Mouse (Mus musculus) erythroblast, embryonic 14.5 days (primary cell): ENCODE data around the gene Fxn.

Source experiments
- GATA1 ChIP-seq: IDR thresholded peaks from 2 replicates; pipeline ENCODE4 v1.6.1; 2012; ENCODE audit warnings: low read length, inconsistent platforms, mixed read lengths
- TAL1 ChIP-seq: IDR thresholded peaks from 3 replicates; pipeline ENCODE4 v1.6.1; 2012; ENCODE audit warnings: low read length, inconsistent platforms, mixed read lengths

DNA sequence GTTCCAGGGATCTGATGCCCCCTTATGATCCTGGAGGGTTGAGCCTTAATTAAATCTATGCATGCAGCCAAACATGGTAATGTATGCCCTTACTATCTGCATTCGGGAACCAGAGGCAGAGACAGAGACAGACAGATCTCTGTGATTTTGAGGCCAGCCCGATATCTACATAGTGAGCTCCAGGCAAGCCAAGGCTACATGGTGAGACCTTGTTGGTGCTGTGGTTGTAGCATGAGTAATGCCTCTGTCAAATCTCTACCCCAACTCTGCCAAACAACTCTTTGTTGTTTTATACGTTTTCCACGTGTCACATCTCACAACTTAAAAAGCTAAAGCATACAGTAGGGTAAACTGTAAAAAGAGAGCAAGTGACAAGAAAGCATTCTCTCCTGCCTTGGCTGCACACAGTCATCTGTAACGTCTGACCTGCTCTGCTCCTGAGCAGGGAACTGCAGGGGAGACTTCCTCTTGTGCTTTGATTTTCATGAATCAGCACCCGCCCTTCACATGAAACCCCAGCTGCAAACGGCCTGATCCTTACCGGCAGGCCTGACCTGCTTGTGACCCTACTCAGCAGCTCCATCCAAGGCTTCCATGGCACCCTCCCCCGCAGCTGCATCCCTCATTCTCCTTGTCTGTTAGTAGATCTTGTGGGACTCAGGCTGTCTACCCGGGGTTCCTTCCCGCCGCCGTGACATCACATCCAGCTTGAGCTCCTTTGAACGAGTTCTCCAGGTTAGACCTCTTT, 38.4 kb downstream of the Fxn start:
- TF ChIP-seq GATA1 (no peak), TAL1 (no peak)
